Mouse (Mus musculus): ENCODE measurements around the gene Ppp3ca. TPM values are rescaled to one million over a fixed set of nuclear protein-coding genes. Genes with fewer than 3 reads are reported as not detected.

Gene Ppp3ca
- total RNA-seq, 2 experiments from 2014 or later, result 11.8 to 16.3 TPM

DNA sequence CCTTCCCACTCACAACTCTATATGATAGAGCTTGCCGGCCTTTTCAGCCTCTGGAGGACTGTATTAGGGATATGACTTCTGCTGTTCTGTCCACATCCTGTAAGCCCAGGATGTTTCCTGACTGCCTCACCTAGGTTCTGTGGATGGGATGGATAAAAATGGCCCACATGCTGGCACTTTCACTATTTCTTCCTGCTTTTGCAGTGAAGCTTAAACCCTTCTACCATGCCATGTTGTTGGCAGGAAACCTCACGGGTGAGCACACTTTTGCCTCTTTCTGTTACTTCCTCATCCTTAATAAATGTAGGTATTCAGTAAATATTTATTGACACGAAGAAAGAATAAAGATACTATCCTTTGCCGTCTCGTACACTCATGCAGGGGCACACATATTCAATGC, 48.5 kb downstream of the Ppp3ca start:
- no peak for ATAC-seq (replicated peaks; ENCODE audit: low FRiP score, poor library complexity, severe bottlenecking)

DNA sequence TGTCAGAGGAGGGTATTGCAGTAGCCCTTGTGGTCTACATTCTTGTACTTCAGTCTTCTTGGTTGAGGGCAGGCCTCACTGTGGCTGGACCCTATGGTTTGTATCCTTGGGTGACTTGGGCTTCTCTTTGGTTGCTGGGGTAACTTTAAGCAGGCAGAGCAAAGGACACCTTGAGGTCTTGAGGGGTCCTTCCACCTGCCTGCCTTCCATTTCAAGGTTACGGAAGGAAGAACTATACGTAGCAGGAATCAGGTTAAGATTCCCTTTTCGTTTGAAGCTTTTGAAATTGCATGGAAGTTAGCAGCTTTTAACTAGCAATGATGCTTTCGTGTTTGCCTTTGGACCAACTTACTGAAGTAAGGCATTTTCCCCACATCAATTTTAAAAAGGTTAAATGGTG, 51.3 kb downstream of the Ppp3ca start:
- no peak for ATAC-seq (replicated peaks; ENCODE audit: low FRiP score, poor library complexity, severe bottlenecking)

DNA sequence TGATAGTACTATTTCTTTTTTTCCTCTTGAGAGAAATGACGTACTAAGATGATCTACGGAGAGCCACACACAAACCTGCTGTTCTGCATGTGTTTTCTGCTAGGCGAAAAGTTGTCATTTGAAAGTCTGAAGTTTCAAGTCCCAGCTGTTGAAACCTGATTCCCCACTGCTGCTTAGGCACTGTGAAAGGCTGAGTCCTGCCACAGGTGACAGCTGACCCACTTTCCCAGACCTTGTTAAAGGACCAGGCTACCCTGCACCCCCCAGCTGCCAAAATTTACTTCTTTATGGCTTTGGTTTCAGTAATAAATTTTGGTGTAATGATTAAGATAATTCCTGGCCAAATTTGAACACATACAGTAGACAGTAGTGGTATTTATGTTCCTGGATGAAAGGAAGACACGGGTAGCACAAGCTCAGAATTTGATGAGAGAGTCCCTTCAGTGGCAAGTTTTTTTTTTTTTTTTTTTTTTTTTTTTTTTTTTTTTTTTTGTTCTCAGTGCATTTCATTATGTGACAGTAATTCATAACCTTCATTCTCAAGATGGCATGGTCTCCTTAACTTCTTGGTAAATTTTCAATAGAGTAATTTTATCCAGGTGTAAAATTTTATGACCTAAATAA, 52.0 kb downstream of the Ppp3ca start:
- no peak for ATAC-seq (replicated peaks; ENCODE audit: low FRiP score, poor library complexity, severe bottlenecking)

DNA sequence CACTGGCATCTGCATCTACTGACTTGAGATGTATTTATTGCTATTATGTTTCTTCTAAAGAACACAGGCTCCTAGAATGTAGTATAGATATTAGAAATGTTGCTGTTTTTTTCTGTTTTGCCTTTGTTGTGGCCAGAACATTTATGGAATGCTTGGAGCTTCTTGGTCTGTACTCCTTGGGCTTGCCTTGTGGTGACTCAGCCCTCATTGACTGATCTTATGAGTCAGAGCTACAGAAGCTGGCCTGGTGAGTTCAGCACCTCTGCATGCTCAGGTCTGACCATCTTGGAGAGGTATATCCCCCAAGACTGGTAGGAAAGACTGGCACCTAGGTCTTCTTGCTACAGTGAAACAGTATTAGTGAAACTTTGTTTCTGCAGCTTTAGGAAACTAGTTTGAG, 52.6 kb downstream of the Ppp3ca start:
- ATAC-seq (replicated peaks; ENCODE audit: low FRiP score, poor library complexity, severe bottlenecking), result no peak

DNA sequence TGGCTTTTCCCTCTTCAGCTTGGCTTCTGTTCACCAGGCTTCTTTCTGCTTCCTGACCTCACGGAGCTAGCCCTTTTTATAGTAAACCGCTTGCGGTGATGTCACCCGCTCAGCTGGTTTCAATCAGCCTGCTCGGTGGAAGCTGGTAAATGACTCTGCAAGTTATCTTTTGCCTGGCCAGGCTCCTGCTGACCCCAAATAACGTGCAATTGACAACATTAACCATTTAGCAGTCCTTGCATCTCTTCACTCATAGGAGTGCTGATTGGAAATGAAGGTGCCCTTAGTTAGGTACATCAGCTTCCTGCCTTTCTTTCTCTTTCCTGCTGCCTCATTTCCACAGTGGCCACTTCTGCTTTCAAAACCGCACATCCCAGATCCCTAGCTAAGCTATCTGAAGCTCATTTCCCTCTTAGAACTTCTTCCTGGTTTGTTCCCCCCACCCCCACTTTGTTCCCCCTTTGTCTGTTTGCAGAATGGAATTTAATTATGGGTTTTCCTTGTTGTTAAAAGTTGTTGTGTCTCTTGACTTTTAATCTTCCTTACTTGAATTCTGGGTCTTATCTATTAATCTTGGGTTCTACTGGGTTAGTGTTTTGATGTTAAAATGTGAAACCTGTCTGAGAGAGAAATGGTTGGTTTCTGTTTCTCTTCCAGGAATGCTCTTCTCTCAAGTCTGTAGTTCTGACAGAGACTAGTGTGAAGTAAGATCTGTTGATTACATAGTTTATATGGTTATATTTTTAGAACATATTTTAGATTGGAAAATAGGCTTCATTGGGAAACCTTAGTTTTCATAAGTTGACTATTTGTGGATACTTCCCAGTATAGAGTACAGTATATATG, 55.6 kb downstream of the Ppp3ca start:
- ATAC-seq (replicated peaks; ENCODE audit: low FRiP score, poor library complexity, severe bottlenecking), result no peak

DNA sequence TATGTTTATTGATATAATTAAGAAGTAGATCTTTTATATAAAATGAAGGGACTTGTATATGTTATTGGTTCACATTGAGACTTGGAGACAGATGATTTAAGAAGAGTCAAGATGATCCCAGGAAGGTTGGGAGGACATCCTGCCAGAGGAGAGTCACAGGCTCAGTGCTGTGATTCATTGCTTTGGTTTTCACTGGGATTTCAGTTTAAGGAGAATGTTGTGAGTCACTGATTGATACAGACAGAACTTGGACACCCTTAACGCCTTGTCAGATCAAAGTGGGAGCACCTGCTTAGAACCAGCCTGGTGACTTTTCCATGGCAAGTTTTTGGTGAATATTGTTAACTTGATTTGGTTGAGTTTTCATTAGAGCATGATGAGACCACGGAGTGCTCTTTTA, 58.0 kb downstream of the Ppp3ca start:
- no peak for ATAC-seq (replicated peaks; ENCODE audit: low FRiP score, poor library complexity, severe bottlenecking)

DNA sequence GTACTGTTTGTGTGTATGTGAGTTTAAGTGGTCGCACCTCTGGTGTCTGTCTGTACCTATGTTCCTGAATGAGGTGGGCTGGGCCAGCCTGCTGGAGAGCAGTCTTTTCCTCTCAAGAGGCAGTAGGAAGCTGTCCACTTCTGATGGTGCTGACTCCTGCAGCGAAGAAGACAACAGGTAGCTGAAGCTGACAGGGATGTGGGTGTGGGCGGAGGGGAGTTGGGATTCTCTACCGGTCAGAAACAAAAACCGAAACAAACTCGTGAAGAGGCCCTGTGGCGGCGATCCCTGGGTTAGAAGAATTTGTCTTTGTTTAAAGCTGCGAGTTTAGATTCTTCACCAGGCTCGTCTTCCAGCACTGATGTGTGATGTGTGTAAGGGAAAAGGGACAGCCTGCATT, 60.1 kb downstream of the Ppp3ca start:
- ATAC-seq (replicated peaks; ENCODE audit: low FRiP score, poor library complexity, severe bottlenecking), result no peak

DNA sequence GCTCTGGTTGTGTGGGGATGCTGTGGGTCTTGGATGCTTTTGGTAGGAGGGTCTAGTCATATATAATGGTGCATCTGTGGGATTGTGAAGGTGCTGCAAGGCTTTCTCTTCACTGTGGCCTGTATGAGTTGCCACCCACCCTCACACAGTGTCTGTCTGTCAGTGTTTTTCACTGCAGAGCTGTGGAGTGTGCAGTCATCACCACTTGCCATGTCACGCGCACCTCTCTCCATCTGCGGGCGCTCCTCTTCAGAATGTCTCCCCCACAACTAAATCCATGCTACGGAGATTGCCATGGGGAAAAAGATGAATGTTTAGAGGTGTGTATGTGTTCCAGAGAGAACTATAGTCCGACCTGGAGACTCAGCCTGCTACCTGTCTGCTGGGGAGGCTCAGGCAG, 61.7 kb downstream of the Ppp3ca start:
- no peak for ATAC-seq (replicated peaks; ENCODE audit: low FRiP score, poor library complexity, severe bottlenecking)

DNA sequence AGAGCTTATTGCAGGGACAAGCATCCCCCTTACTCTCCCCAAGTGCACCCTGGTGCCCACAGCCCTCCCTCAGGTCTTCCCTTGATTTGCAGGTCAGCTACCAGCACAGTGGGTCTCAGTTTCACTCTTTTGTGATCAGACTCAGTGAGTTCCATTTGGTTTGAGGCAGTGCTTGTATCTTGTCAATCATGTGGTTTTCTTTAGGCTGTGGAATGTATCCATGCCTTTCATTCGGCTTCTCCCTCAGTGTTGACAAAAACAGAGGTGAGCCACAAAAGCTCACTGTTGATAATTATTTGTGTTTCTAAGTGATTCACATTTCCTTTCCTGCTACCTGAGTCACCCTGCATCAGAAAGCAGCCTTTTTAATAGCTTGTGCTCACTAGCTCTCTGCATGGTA, 66.1 kb downstream of the Ppp3ca start:
- no peak for ATAC-seq (replicated peaks; ENCODE audit: low FRiP score, poor library complexity, severe bottlenecking)

DNA sequence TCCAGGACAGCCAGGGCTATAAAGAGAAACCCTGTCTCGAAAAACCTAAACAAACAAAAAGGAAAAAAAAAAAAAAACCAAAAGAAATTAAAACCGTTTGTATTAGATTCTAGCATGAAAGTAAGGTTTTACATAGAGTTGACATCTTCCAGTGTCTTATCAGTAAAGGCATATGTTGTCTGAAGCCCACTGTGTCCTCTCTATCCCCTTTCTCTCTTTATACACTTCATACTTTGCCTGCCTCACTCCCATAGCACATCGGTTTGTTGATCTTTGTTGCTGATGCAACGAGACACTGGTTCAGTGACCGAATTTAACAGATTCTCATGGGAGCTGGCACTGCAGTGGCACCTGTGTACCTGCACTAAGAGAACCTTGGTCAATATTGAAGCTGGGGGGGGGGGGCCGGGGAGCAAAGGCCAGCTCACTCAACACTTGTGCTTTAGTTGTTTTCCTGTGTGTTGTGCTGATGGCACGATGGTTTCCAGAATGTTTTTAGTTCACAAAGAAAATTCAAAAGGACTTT, 66.9 kb downstream of the Ppp3ca start:
- ATAC-seq (replicated peaks; ENCODE audit: low FRiP score, poor library complexity, severe bottlenecking), result no peak

DNA sequence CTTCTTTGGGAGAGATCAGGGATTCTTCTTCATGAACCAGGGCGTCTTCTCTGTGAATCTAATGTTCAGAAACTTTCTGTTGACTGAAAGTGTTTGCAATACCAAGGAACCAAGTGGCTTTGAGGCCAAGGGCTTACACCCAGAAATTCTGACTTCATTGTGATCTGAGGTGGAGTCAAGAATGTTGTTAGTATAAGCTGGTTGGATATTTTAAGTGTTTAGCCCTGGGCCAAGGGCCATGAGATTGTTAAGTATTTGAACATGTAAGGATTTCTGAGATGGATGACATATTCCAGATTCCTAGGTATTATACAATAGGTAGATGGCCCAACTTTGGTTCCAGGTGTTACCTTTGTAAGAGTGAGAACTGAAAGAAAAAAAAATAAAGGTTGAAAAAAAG, 68.5 kb downstream of the Ppp3ca start:
- no peak for ATAC-seq (replicated peaks; ENCODE audit: low FRiP score, poor library complexity, severe bottlenecking)

DNA sequence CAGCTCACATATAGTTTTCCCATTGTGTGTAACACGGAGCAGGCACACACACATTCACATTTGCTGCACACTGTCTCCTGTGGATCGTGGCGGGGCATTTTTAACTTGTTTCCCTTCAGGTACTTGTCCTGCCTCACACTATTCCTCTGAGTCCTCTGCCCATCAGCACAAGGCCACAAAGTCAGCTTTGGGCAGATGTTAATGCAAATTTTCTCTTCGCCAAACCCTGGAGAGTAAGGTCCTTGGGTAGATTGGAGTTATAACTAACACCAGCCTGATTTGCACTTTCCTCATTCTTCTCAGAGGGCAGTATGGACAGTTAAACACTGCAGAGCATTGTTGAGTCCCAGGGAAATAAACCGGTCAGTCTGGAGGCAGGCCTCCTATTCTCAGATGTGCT, 69.0 kb downstream of the Ppp3ca start:
- ATAC-seq (replicated peaks; ENCODE audit: low FRiP score, poor library complexity, severe bottlenecking), result no peak

DNA sequence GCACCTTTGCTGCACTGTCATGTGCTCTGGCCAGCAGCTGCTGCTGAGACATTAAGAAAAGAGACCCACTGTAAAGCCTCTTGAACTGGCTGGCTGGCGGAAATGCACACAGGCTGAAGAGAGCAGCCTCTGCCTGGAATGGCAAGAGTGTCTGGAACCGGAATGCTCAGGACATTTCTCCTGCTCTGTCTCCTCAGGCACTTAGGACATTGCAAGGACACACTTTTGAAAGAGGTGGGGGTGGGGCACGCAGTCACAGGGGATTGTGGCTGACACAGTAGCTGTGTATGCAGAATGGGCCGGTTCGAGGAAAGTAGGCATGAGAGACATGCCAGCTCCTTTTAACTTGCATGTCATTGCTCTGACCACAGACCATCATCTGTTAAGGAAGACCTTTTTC, 71.7 kb downstream of the Ppp3ca start:
- ATAC-seq (replicated peaks; ENCODE audit: low FRiP score, poor library complexity, severe bottlenecking), result no peak

DNA sequence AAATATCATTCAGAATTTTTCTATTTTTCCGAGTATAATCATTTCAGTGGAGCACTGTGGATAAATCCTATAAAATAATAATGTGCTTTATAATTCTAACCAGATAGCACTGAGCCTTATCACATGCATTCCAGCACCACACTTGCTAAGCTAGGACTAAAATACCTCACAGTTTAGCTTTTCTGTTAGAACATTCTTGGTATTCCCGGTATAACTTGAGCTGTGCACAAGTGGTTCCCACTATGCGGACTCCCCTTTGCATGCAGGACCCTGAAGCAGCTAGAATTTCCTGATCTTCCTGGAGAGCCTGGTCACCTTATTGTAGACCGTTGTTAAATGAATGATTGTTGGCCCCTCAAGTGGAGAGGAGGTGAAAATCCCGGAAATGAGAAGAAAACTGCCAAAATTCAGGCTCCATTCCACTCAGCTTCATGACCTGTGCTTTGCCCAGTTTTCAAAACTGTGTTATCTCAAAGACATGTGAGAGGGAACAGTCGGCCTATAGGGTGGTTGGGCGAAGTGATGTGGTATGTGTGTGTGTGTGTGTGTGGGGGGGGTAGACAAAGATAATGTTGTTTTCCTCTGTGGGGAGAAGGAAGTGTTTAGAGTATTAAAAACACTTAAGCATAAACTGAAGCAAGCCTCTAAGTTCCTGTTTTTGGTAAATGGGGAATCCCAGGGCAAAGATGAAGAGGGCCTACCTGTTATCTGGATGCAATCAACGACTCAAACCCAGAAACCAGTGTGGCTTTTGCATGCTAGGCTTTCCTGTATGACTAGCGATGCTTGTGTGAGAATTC, 72.5 kb downstream of the Ppp3ca start:
- no peak for ATAC-seq (replicated peaks; ENCODE audit: low FRiP score, poor library complexity, severe bottlenecking)

DNA sequence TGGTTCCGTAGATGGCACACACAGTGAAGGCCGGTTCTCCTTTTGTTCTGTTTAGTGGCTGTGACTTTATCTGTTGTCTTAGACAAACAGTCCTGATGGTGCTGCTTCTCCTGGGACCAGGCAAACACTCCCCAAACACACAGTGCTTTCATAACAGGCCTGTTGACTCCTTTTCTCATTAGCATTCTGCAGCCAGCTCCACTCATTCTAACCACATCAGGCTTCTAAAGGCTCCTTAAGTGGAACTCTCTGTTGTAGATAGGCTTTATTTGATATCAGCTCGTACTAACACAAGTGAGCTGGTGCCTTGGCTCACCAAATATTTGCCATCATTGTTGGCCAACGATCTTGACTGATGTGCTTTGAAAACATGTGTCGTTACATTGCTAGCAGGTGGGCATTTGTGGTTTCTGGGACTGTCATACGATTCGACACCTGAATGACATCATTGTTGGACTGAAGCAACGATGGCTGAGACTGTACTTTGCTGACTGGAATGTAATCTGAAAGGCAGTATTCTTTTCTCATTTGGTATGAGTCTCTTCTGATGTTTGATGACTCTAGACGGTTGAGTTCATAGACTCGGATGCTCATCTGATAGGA, 74.5 kb downstream of the Ppp3ca start:
- ATAC-seq (replicated peaks; ENCODE audit: low FRiP score, poor library complexity, severe bottlenecking), result no peak

DNA sequence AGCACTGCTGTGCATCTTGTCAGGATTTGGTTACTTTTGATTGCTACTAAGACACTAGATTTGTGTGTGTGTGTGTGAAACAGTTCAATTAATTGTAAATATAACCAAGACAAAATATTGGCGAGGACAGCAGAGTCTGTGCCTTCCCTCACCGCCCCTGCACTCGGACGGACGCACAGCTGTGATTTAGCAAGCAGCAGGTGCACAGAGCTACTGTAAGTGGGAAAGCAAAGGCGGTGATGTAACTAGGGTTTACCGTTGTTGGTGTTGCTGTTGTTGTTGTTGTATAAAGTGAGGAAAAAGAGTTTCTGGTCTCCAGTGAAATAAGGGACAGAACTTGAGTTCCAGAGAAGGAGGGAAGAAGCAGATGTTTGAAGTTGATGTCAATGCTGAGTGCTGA, 75.5 kb downstream of the Ppp3ca start:
- ATAC-seq (replicated peaks; ENCODE audit: low FRiP score, poor library complexity, severe bottlenecking), result no peak

DNA sequence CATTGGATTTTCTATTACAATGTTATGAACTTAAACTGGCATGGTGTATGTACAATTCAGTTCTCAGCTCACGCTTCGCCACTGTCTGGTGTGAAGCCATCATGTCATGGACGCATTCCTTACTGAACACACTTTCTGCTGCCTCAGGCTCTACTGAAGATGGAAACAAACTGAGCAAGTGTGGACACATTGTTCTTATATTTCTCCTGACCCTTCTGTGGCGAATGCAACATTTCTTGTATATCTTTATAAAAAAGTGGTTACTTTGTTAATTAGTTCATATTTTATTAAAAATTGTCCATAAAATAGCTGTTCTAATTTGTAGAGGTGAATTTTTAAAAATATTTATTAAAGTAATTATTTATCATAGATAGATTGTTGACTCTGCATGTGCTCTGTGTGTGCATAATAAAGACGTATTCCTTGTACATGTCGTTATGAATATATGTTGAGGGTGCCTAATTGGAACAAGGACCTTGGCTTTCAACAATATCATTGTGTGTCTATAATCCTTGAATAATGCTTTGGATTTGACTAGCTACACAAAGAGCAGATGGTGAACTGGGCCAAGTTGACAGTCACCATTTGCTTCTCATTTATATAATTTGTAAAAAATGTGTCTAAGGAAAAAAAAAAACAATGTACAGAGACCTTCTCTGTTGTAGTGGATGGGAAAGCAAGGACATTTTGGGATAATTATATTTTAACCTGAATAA, 79.0 kb downstream of the Ppp3ca start:
- no peak for ATAC-seq (replicated peaks; ENCODE audit: low FRiP score, poor library complexity, severe bottlenecking)

DNA sequence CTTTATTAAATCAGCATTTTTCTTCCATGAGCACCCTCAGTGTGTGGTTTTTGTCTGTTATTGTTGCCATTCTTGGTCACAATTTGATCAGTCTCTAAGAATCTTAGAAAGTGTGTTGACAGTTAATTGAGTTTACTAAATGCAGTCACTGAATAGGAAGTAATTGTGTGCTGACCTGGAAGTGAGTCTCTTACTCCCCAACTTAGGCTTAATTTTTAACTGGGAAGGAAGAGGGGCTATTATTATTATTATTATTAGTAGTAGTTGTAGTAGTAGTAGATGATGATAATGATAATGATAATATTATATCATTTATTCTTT, 79.5 kb downstream of the Ppp3ca start:
- no peak for ATAC-seq (replicated peaks; ENCODE audit: low FRiP score, poor library complexity, severe bottlenecking)

DNA sequence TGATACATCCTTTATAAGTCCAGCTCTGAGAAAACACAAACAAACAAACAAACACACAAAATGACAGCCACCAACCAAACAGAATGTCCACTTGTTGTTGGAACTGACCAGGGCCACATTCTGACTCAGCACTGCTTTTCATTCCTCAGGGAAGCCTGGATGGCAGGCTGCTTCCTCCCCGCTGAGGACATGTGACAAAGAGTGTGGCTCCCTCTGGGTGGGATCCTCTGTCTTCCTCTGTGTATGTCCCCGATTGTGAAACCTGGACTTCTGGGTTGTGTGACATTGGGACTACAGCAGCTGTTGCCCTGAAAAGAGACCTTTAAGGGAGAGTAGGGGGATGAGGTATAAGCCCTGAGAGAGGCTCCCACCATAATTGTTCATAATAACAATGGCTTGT, 80.0 kb downstream of the Ppp3ca start:
- ATAC-seq (replicated peaks; ENCODE audit: low FRiP score, poor library complexity, severe bottlenecking), result no peak

Measured in erythroid progenitor cell, adult 5-6 weeks (primary cell).